Mouse (Mus musculus) MEL-GATA-1-ER (cell line): ENCODE results near the gene Aif1.

ENCODE experiments used
- DNase-seq: peaks from one replicate; pipeline ENCODE4 v3.0.0-alpha.2; 2012; ENCODE audit warnings: low read depth; ENCODE audit errors: extremely low read depth

The Aif1 gene

DNA sequence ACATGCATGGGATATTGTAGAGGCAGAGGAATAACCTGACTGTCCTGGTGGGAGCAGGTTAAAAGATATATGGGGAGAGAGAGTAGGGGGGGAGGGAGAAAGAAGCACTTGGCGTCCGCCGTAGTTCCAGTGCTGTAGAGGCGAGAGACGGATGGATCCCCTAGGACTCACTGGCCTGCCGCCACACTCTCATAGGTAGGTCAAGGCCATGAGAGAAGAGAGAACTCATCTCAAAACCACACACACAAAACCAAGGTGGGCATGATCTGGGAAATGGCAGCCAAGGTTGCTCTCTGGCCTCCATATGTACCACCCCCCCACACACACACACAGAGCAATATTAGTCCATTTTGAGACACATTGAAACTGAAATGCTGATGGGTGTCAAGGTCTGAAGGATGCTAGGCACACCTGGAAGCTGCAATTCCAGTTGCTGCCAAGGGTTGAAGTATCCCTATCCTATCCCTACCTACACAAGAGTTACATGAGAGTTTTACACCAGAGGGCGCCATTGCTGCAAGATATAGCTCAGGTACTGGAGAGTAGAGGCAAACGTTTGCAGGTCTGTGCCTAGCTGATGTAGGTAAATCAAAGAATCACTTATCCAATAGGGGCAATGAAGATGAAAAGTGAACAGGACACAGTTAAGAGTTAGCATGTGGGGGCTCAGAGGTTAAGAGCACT is 9.4 kb downstream of the Aif1 start:
- DNase-seq = peak; percentile 47

DNA sequence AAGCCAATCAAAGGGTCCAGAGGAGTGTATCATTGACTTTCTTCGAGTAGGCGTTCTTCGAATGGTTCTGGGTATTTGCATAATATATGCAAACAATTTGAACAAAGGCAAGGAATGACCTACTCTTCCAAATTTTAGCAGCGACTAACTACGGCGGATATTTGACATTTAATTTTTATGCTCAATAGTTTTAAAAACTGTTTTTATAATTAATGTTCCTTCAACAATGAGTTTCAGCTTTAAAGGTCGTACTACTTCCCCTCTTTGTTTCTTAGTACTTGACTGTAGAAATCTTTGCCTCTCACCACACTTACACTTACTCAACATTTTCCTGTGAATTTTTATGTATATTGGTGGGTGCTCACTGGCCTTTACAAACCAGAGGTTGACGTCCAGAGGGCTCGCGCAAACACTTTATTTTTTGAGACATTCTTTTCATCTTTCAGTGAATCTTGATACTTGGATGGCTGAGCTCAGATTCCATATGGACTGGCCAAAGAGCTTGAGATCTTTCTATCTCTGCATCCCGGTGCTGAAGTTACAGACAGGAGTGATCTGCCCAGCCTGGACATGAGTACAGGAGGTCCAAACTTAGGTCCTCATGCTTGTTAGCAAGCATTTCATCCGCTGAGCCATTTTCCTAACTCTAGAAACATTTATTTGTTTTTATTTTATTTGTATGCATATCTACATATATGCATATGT is 10.3 kb downstream of the Aif1 start:
- no peak for DNase-seq

DNA sequence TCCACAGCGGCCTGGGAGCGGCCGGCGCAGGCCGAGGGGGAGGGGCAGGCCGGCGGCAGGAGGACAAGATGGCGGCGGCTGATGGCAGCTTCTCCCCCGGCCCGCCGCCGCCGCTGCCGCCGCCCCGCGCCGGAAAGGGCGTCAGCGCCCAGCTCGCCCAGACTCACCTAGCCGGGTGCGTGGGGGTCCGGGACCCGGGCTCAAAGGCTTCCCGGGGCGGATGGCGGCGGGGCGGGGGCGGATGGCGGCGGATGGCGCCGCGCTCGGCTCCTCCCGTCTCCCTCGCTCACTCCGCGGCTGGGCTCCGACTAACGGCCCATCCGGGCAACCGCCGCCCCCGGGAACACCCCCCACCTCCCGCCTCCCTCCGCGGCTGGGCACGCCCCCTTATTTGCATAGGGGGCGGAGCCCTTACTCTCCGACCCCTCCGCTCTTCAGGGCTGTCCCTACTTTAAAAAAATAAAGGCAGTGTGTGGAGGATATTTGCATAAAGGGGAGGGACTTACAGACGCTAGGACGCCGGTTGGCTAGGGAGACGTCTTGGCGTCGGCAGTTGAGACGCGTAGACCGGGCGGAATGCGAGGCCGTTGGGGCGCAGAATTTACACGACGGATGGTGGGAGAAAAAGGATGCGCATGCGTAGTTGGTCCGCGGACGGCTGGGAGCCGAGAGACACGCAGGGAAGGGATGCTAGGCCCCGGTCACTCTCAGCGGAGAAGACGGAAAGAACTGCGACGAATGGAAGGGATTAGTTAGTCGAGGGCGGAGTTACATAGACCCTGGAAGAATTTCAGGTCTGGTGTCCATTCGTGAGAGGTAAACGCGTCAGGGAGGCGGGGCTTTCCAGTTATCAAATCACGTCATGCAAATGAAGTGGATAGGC is 11.1 kb downstream of the Aif1 start, which contains the start of gene Prrc2a:
TSS of gene Prrc2a (minus strand) at position 330 of the 883 bp plus-strand sequence.
- DNase-seq = peak; percentile 90

DNA sequence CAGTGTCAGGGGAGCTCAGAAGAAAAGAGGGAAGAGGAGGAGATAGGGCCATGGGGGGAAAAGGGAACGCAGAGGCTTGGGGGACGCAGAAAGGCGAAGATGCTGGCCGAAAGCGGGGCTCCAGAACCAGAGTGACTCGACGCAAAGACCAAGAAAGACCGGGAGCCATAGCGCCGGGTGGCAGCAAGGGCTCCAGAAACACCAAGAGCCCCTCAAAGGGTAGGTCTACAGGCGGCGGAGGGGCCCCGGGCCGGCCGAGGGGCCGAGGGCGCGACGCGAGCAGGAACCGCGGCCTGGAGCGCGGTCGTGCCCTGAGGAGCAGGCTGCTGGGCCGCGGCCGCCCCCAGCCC is 11.7 kb downstream of the Aif1 start:
- no peak for DNase-seq

DNA sequence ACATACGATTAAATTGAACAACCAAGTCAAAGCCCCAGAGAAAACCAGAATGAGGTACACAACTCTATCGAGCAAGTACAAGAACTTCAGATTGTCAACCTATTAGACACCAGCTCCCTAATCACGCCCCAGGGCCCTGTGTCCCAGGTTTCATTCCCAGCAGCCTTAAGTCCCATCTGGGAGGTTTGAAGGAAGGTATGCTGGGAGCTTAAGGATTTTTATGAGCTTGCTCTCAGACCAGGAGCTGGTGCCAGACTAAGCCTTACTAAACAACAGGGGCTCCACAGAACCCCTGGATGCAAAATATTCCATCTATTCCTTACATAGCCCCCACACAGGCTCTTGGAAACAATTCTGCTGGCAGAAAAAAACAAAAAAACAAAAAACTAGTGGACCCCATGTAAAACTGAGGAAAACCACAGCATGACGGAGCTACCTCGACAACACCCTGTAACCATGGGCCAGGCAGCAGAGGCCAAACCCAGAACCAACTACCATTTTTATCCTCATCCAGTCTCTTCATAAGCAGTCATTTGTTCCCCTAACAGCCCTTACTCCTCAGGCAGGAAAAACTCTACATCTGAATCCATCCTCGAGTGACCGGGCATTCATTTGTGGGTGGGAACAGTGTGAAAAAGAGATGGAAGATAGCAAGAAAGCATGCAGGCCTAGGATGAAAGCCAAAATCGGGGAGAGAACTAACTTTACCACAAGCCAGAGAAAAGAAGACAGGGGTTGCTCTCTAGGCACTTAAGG is 12.4 kb downstream of the Aif1 start:
- DNase-seq = no peak

DNA sequence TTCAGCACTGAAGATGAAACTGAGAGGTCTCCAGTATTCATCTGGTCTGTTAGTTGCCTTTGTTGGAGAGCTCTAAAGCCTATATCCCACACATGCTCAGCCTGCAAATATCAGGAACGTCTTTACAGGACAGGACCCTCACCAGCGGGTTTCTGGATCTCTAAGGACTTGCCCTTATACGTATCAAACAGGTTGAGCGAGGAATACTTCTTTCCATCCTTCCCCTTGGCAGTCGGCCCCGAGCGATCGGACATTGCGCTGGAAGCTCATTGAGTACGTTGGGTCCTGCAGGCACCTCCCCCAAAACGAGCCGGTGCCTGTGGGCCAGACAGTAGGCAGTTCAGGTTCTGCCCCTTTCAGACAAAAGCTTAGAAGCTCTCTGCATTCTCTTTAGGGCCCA is 13.1 kb downstream of the Aif1 start:
- DNase-seq = no peak

DNA sequence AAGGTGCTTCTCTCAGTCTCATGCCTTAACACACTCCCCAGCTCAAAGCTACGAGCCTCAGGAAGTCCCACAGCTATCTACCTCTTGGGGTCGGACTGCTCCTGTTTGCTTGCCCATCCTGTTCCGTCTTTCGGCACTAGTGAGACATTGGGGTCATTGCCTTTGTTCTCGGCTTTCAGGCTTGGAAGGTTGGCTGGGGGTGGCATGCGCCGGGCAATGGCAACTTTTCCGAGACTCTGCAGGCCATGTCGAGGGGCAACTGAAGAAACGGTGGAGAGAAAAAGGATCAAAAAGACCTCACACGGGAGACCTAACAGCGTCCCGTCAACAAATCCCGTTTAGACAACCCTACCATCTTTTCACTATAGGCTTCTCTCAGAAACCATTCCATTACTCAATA is 13.7 kb downstream of the Aif1 start:
- DNase-seq = no peak

DNA sequence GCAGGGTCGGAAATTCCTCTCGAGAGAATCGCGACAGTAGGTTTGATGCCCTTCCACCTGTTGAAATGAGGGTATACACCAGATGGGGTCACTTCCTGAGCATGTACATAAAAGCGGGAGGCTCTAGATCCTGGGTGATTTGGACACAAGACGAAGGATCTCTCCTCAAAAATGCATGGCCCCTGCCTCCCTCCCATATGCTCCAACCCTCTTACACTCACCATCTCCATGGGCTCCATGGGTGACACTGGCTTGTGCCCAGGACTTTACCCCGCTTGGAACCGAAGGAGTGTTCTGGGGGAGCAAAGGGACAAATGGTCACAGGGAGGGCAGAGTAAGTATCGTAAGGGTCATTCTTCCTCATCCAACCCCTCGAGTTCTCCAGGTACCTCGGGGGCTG is 14.4 kb downstream of the Aif1 start:
- no peak for DNase-seq

DNA sequence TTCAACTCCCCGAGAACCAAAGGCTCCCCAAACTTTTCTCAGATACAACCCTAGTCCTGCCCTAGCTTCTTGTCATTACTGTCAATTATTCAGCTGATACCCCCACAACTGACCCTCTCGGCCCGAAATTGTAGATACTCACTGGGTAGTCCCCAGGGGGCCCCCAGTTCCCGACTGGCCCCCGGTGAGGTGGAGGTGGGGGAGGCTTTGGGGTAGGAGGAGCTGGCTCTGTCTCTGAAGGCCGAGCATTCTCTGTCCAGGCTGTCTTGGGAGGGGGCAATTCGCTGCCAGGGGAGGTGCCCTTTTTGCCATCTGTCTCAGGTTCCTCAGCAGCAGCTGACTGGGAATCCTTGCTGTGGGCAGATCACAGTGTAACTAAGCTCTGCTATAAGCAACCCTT is 16.2 kb downstream of the Aif1 start:
- DNase-seq = no peak

DNA sequence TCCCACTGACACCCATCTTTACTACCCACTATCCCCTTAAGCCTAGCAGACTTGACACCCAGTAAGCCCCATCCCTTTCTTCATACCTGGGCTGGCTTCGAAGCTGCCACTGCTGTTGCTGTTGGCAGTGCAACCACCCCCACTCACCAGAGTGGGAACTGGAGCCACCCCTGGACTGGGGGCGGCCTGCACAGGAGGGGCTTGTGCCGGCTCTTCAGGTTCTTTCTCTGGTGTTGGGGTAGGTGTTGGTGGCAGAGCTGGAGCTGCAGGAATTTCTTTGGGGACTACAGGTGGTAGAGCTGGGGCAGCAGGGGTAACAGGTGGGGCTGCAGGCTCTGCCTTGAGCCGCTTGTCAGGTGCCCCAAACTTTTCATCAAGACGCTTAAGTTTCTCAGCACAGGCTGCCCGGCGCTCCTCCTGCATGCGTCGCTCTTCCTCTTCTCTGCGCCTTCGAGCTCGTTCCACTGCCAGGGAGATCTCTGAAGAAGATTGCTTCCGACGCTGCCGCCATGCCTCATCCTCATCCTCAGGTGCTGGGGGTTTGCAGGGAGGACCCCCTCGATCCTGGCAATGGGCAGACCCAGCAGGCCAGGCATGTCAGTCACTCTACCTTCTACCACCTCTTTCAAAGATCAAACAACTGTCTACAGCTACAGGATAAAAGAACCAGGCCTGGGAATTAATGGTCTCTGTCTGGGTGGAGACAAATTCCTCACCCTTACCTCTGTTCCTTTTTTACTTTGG is 16.8 kb downstream of the Aif1 start:
- no peak for DNase-seq

DNA sequence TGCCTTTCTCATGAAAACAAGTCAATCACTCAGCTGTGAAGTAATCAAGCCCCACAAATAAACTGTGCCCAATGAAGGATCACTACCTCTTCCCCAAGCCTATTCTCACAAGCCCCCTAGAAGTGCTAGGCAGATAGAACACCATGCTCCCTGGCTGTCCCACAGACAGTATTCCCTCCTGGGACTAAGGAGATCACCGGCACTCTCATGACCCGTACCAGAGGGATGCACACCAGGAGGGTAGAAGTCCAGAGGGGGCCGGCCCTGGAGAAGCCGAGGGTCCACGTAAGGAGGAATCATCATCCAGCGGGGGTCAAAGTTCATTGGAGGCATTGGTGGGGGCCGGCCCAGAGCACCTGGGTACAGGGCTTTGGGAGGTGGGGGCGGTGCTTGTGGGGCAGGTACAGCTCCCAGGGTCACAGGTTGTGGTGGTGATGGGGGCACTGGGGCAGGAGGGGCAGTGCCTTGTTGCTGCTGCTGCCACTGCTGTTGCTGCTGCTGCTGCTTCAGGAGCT is 18.1 kb downstream of the Aif1 start:
- DNase-seq = no peak

DNA sequence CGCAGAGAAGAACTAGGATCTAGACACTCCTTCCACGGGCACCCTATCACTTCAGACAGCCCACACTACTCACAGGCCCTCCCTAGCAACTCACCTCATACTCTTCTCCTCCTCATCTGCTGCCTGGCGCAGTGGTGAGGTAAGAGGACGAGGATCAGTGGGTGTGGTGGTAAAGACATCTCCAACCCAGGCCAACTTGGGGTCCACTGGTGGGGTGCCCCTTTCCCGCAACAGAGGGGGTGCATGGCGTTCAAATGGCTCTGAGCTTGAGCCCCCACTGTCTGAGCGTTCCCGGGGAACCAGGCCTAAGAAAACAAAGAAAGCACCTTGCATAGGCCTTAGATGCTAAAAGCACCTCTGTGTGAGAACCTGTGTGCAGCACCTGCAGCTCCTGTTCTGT is 18.6 kb downstream of the Aif1 start:
- no peak for DNase-seq

DNA sequence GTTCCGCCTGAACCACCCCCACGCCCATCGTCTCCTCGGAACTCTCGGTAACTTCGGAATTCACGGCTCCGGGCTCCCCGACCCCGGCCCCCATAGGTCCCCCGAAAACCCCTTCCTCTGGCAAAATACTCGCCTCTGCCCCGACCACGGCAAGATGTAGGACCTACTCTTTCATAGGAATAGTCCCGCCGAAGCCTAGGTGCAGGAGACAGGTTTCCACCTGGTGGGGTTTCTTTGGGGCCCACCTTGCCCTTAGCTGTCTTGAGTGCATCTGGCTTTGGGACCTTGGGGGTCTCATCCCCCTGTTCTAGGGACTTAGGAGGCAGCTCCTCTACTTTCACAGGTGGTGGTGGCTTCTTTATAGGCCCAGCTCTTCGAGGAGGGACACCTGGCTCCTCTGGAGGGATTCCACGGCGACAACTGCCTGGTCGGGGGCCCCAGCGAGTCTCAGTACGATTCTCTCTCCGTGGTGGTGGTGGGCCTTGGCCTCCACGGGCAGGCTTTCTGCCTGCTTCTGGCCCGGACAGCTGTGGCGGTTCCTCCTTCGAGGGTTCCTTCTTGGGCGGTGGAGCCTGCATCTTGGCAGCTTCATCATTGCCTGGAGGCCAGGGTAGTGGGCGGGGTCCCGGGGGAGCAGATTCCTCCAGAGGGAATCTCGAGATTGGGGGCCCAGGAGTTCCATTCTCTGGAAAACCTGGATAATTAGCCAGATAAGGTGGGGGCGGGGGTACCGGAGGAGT is 19.2 kb downstream of the Aif1 start:
- no peak for DNase-seq

DNA sequence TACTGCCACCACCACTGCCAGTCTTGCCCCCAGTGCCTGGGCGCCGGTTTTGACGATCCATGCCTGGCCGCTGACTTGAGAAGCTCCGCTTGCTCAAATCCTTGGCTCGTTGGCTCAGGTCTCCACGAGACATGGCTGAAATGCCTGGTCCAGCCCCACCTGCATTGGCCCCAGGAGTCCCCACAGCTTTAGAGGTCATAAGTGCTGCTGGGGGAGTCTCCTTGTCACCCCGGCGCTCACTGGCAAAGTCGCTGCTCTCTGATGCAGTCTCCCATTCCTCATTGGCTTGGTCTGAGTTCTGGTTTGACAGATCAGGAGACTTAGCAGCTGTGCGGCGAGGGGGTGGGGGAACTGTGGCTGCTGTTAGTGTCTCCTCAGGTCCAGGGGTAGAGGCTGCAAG is 20.4 kb downstream of the Aif1 start:
- no peak for DNase-seq

DNA sequence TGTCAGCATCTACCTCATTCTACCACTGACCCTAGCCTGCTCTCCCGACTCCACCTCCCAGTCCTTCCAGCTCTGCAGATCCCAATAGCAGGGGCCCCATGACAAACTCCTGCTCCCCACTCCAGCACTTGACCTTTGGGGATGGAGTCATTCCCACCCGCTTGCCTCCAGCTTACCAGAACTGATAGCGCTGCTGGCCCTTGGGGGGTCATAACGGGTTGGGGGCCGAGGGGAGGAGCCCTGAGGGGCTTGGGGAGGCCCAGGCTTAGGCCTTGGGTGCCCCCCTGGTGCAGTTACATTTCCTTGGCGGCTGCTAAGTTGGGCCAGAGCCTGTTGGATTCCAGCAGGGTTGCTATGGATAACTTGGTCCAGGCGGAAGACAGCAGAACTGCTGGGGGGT is 21.3 kb downstream of the Aif1 start:
- no peak for DNase-seq

DNA sequence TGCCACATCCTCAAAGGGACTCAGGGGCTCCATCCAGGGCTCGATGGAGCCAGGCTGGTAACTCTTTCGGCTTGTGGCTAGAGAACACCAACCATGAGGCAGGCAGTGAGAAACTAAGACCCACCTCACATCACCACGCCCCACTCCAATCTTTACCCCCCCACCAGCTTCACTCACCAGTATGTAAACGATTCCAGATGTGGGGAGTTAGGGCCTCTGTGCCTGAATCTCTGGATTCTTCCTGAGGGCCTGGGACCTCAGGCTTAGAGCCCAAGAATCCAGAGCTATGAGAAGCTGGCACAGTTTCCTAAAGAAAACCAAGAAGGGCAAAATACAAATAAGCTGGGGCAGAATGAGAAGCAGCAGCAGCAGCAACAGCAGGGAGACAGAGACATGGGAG is 21.9 kb downstream of the Aif1 start:
- no peak for DNase-seq

DNA sequence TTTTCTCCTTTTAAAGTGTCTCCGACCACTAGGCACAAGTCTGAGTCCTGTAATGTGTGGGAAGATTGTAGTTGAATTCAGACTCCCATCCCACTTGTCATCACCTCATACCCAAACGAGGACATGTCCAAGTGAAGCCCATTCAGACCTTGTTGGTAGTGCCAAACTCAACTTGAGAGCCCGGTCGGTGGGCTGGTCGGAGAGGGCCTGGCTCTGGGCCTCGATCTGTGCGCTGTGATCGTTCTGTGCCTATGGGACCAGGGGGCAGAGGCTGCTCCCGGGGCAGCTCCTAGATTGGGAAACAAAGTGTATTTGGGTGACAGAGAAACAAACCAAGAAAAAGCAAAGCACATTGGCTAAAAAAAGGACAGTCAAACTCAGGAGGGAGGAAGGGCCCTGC is 22.8 kb downstream of the Aif1 start:
- DNase-seq = no peak

DNA sequence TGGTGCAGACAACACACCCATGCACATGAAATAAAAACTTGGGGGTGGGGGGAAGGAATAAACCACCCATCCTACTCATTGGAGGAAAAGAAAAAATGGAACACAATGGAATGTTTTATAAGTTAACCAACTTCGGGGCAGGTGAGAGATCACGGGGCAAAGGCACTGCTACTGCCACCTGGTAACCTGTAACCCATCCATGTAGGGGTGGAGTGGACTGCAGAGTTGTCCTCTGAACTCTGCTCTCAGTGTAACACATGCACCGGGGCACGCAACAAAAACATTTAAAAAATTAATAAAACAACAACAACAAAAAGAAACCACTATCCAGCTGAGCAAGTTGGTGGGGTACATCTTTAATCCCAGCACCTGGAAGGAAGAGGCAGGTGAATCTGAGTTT is 23.7 kb downstream of the Aif1 start:
- DNase-seq = no peak

DNA sequence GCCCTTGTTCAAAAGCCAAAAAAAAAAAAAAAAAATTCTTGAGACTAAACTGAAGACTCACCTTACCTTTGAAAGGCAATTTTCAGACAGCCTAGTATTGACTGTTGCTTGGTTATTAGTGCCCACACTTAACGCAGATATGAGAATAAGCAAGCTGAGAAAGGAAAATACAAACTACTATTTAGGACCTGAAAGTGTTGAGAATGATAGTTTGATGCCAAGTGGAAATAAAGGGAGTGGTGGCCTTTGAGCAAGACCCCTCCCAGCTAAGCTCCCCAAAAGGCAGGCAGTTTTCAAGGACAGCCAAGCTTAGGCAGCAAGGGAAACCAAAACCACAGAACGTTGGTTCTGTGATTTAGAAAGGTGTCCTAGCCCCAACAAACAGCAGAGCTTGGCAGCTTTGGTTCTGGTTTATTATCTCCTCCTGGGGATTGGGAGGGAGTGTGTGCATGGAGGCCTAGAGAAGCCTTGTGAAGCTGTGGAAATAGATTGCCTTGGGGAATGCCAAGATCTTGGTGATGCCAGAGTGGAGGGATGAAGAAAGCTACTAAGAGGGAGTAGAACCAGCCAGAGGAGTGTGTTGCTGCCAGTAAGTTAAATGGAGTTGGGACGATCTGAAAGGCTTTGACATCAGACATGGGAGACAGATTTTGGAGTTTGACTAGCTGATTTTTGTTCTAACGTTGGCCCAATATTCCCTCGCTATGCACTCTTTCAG is 27.8 kb downstream of the Aif1 start:
- DNase-seq = no peak
